Mouse (Mus musculus) regulatory T cell (primary cell): ENCODE data around the gene Mgea5.

Experiments used
- in situ Hi-C: fragments of 300-600 bp; cut with MboI, MseI; formaldehyde crosslinking; loops from one replicate; pipeline ENCODE4 v1.15.1; 2025; ENCODE audit warnings: high pct_unique_total_duplicates

Mgea5 gene

GRCm38 (mm10) chr19:45734762-45735161 lies 48.9 kb downstream of the Mgea5 start:
- in situ Hi-C loops = no loop called here

DNA sequence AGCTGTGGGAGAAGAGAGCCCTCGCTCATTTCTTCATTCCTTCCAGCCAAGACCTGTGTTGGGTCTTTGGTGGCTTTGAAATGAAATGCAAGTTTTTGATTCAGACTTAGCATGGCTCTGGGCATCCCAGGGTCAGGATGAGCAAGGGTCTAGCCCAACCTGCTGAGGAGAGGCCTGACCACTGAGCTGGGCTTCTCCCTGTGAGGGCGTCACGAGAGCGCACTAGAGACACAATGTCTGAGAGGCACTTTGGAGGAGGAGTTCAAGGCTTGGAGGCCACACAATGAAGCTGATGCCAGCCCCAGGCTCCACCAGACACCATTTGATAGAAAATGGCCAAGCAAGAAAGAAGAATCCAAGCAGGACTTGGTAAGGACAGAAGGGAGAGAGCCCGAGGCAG lies 49.4 kb downstream of the Mgea5 start:
- in situ Hi-C loops = no loop called here

DNA sequence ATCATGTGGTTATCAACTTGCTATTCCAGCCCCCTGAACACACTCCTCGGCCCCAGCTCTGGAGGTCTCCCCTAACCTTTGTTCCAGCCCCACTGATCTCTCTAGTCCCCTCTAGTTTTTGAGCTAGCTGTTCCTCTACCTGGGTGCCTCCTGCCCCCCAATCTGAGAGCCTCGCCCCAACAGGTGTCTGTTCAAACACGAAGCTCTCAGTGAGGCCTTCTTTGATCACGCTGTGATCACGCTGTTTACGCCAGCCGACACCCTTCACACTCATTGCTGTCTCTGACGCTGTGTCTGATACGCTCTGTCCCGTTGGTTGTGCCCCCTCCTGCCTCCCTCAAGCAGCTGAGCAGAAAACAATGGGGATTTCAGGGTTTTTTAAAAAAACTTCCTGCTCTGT lies 50.1 kb downstream of the Mgea5 start:
- in situ Hi-C loops = no loop called here

DNA sequence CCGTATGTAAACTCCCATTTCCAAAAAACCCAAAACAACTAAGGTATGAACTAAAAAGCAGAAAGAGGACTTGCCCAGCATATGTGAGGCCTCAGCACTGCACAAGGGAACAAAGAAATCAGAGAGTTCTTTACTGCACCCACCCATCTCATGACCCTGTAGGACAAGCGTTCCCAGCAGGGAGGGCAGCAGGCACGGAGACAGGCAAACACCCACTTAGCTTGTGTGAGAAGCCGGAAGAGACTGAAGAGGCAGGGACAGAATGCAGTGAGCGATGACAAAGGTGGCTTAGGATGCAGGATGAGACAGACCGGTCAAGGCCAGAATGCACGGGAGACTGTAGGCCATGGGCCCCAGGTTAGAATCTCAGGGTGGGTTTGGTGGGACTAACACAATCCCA lies 52.0 kb downstream of the Mgea5 start:
- in situ Hi-C loops = no loop called here

GRCm38 (mm10) chr19:45730042-45730441 lies 53.6 kb downstream of the Mgea5 start:
- in situ Hi-C loops = no loop called here

GRCm38 (mm10) chr19:45727231-45727630 lies 56.4 kb downstream of the Mgea5 start:
- in situ Hi-C loops = loop anchor here (5.0 to 10.0 kb wide), 2 partner anchors 40 to 512 kb away; no protein-coding TSS in a partner anchor

GRCm38 (mm10) chr19:45725677-45726277 lies 57.9 kb downstream of the Mgea5 start:
- in situ Hi-C loops = loop anchor here (5.0 to 10.0 kb wide), 2 partner anchors 38 to 511 kb away; no protein-coding TSS in a partner anchor

GRCm38 (mm10) chr19:45722188-45722587 lies 61.4 kb downstream of the Mgea5 start:
- in situ Hi-C loops = loop anchor here (10.0 kb wide), 1 partner anchor 507 kb away; no protein-coding TSS in a partner anchor

DNA sequence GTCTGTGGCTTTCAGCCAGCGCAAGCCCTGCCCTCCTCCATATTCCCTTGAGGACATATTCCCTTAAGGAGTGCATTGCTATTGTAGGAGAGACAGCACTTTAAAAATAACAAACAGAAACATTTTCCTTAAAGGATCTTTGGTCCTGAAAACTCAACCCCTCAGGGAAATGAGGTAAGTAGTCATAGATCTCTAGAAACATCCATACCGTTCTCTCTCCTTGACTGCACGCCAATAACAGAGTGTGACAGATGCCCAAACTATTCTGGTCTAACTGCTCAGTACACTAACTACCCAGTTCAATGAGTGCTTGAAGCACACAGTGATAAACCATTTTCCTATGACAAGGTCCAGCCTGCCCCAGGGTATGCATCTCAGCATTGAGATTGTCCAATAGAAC lies 65.4 kb downstream of the Mgea5 start:
- in situ Hi-C loops = no loop called here

GRCm38 (mm10) chr19:45717493-45718220 lies 66.0 kb downstream of the Mgea5 start:
- in situ Hi-C loops = no loop called here

DNA sequence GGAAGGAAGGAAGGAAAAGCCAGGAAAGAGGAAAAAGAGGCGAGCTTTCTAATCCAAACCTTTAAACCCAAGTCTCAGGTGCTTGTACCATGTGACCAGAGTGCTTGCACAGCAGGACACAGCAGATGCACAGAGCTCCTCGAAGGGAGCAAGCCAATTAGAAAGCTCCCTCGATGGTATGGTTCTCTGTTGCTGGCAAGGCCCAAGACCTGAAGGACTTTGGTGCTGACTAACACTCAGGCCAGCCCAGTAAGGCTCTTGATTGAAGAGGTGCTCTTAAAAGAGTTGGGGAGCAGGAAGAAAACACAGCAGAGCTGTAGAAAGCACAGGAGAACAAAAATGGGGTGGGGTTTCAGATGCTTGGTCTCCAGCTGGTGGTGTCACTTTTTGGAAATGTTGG lies 74.9 kb downstream of the Mgea5 start:
- in situ Hi-C loops = no loop called here
